Mouse (Mus musculus): ENCODE measurements around the gene Gm1330.
"Not testable (repeated sequence)": the region's sequence is repeated elsewhere in the genome, so short reads cannot be mapped to it uniquely, and the experiment has no call there.

Gm1330 gene

GRCm38 (mm10) chr2:149003151-149003550 lies at the start of gene Gm1330:
Gene Gm1330, minus strand, starts transcription at chr2:149003251.
- DNase-seq (ENCODE audit: low read depth, low spot score): no peak

GRCm38 (mm10) chr2:149017137-149017536 lies 14.1 kb upstream of the Gm1330 start, which contains the start of gene Gm10750:
Gene Gm10750, minus strand, starts transcription at chr2:149017237.
- not testable (repeated sequence) for DNase-seq (ENCODE audit: low read depth, low spot score)

- DNase-seq (ENCODE audit: low read depth, low spot score): no peak
Observed at GRCm38 (mm10) chr2:149004826-149005225, 1.8 kb upstream of the Gm1330 start.

GRCm38 (mm10) chr2:148995133-148995532 lies 7.9 kb downstream of the Gm1330 start:
- DNase-seq (ENCODE audit: low read depth, low spot score): no peak
